8 mouse cellular contexts compared by ENCODE assay signal in the genomic region with DNA sequence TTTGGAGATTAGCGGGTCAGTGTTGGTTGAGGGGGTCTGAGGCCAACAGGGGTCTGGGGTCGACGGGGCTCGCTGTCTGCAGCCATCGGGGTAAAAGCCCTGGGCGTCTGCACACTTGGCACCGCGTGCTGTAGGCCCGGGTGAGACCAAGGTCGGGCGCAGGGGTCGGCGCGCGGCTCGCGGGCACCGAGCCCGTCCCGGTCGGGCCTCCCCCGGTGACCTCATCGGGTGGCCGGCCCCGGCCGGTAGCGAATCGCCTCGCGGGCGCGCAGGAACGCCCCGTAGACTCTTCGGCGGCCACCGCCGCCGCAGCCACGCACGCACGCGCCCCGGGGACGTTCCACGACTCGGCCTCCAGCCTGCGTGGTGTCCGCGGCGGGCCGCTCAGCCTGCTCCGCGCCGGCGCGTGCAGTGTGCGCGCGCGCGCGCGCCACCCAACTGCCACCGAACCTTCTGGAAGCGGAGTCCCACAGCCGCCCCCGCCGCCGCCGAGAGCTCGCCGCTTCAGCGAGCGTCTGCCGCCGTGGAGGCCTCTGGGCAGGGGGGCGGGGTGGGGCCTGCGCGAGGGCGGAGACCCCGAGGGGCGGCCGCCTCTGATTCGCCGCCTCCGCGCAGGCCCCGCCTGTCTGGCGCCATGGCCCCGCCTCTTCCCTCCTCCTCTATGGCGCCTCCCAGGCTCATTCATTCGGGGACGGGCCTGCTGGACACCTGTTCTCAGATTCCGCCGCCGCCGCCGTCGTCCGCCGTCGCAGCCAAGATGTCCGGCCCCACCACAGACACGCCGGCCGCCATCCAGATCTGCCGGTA. TPM values are rescaled to one million over a fixed set of nuclear protein-coding genes. Genes with fewer than 3 reads are reported as not detected.
DNase-seq lines count a peak whose midpoint lies in the region; ATAC-seq lines count a peak whose summit lies in the region.

Acot7 (plus strand) TSS at position 598 of the 807 bp plus-strand sequence.

- H3K4me3 ChIP-seq in intestine, embryonic 14.5 days (ENCODE audit: low read depth, low read length) = peak within 1 kb of the TSS; percentile 63

- peak within 1 kb of the TSS; percentile 87 for H3K9ac ChIP-seq in intestine, embryonic 14.5 days (ENCODE audit: low read length)

- peak within 1 kb of the TSS; percentile 71 for H3K27ac ChIP-seq in intestine, embryonic 14.5 days (ENCODE audit: low read depth)

- H3K9me3 ChIP-seq in intestine, embryonic 14.5 days (ENCODE audit: control insufficient read depth, low read length) = no peaks in the 10 kb centered on the region

- peak; percentile 95 for DNase-seq in adrenal gland, adult 2 months
- DNase-seq in embryo, embryonic 11 days = peak; percentile 97
- DNase-seq in gastrocnemius, postnatal 25 days = peak; percentile 94
- peak; percentile 90 for DNase-seq in intestine, embryonic 14.5 days (ENCODE audit: low spot score)
- DNase-seq in left cerebral cortex, postnatal 10 days (ENCODE audit: extremely low spot score in 1 of 2, low spot score in 2 of 2) = peak; percentile 86 to 96
- DNase-seq in right cerebral cortex, postnatal 10 days (ENCODE audit: low spot score in 2 of 2) = peak; percentile 95 to 97
- peak; percentile 92 for DNase-seq in urinary bladder, postnatal 14 days (ENCODE audit: low spot score)

- peaks cover 13% of the 10 kb centered on the region; the same call in 1 of the 2 replicates for H3K4me1 ChIP-seq in intestine, embryonic 14.5 days (replicated peaks; ENCODE audit: control insufficient read depth, insufficient read depth, low read length)

- H3K36me3 ChIP-seq in intestine, embryonic 14.5 days (ENCODE audit: control insufficient read depth, insufficient read depth, low read length) = no peaks in the 10 kb centered on the region

- ATAC-seq in intestine, embryonic 14.5 days (replicated peaks; ENCODE audit: low FRiP score, low TSS enrichment, low read depth) = peak; percentile 97
- ATAC-seq in megakaryocyte progenitor cell, adult 5-6 weeks (replicated peaks; ENCODE audit: poor library complexity) = peak; percentile 68

- peaks cover 26% of the 10 kb centered on the region for H3K27me3 ChIP-seq in intestine, embryonic 14.5 days (replicated peaks; ENCODE audit: control insufficient read depth, insufficient read depth, low read length)

- WGBS in intestine, embryonic 14.5 days = under 1% methylated on average over 74 of the region's 108 CpGs

- intact Hi-C loops in left cerebral cortex, postnatal 10 days (cut with DNase I) = loop anchor here (2.0 to 5.0 kb wide), 2 partner anchors 35 to 255 kb away; no protein-coding TSS in a partner anchor

- peak within 1 kb of the TSS; percentile 90 for H3K4me2 ChIP-seq in intestine, embryonic 14.5 days (ENCODE audit: low read length)

RNA-seq across cellular contexts. Expression of gene Acot7, which starts in this region (rescaled TPM):
- total RNA-seq in adrenal gland, adult 2 months (2021) = 10 to 100 TPM; 43.4 to 65.0 TPM
- 22.1 and 25.5 TPM in 2 replicates for polyA plus RNA-seq in adrenal gland, adult 2 months (2012; rRNA removed)
- 10 to 100 TPM; 15.4 to 19.1 TPM for total RNA-seq in gastrocnemius, postnatal 25 days (2021)
- polyA plus RNA-seq in intestine, embryonic 14.5 days (2014; fragmentation: Nextera tagmentation; extraction: Ambion mirVana) = 61.5 and 69.7 TPM in 2 replicates
- 100 to 1,000 TPM; 415 to 420 TPM for total RNA-seq in left cerebral cortex, postnatal 10 days (2021)
- 75.9 and 76.7 TPM in 2 replicates for total RNA-seq in megakaryocyte progenitor cell, adult 5-6 weeks (2015)
- total RNA-seq in megakaryocyte progenitor cell, adult 5-6 weeks (2017) = 72.6 and 79.3 TPM in 2 replicates

Comparison
In these comparisons a context has a peak if more than half of its experiments do, and no peak if none do; other contexts are left out.
1. Peak in every context shown above with its lines: DNase-seq, ATAC-seq, H3K4me3 ChIP-seq and H3K27ac ChIP-seq.
2. RNA of gene Acot7 (total RNA-seq): 415 to 420 TPM in left cerebral cortex, postnatal 10 days; 72.6 to 79.3 TPM in megakaryocyte progenitor cell, adult 5-6 weeks, 43.4 to 65.0 TPM in adrenal gland, adult 2 months and 15.4 to 19.1 TPM in gastrocnemius, postnatal 25 days; every median in the first group is over 4 times any median in the second.